Mouse (Mus musculus) Patski (cell line): ENCODE measurements at regions not wholly inside any gene's neighbourhood (a gene's known extent, or its start where the extent isn't known, plus 50 kb on each side); places are given as distances from the start of the nearest gene placed in this dataset.
"Not testable (repeated sequence)": the region's sequence is repeated elsewhere in the genome, so short reads cannot be mapped to it uniquely, and the experiment has no call there.

ENCODE experiments used
- ATAC-seq: fragments of 100-300 bp; one replicate; pipeline ENCODE4 v1.8.0; 2021
- CTCF ChIA-PET: fragments of 350-600 bp; sonication (Branson Sonifier 250); formaldehyde crosslinking; loops from one replicate; lab custom pipeline; 2022; ENCODE audit warnings: inconsistent platforms; lab: Charles Lee
- POLR2A ChIA-PET: fragments of 350-600 bp; sonication (Branson Sonifier 250); formaldehyde crosslinking; loops from one replicate; lab custom pipeline; 2022; ENCODE audit warnings: antibody characterized with exemption, inconsistent platforms; lab: Charles Lee
- DNase-seq: peaks from one replicate; pipeline ENCODE4 v3.0.0-alpha.2; 2011; ENCODE audit warnings: low read depth, low spot score
- H3K27me3 ChIP-seq: fragments of 371-371 bp; one replicate; pipeline ENCODE4 v1.5.1; 2021
- CTCF ChIP-seq: fragments of 100-300 bp; IDR thresholded peaks from one replicate; pipeline ENCODE4 v1.5.1; 2021
- in situ Hi-C: fragments of 300-500 bp; cut with MboI; formaldehyde crosslinking; loops from 3 replicates; pipeline ENCODE4 v1.11.1; 2018; ENCODE audit warnings: low pct_unique_long_range_greater_than_20kb, mixed read lengths

- ChIA-PET POLR2A (no interaction called here), CTCF (interaction anchor here (1.7 kb wide), 1 partner anchor 20 kb away, joined by 4 read pairs; no protein-coding TSS in a partner anchor)
- in situ Hi-C loops, result no loop called here
- no peak for ATAC-seq
- no peaks in the 10 kb centered on the region for H3K27me3 ChIP-seq
- DNase-seq, result no peak
- no peak for TF ChIP-seq CTCF
Observed at GRCm38 (mm10) chr8:31725430-31725829, 1703.1 kb upstream of the 5930422O12Rik start.

GRCm38 (mm10) chr8:31735610-31736009 is 1692.9 kb upstream of the 5930422O12Rik start:
- ATAC-seq (no peak), DNase-seq (no peak)
- TF ChIP-seq CTCF, result no peak
- ChIA-PET POLR2A (no interaction called here), CTCF (interaction anchor here (0.6 to 1.4 kb wide), 2 partner anchors 11 to 85 kb away, joined by 3 read pairs; no protein-coding TSS in a partner anchor)
- no peaks in the 10 kb centered on the region for H3K27me3 ChIP-seq
- in situ Hi-C loops, result no loop called here

- H3K27me3 ChIP-seq, in situ Hi-C loops, CTCF ChIA-PET, POLR2A ChIA-PET, DNase-seq, ATAC-seq: not testable (repeated sequence)
Observed at GRCm38 (mm10) chr8:31737314-31737713, 1691.2 kb upstream of the 5930422O12Rik start.

DNA sequence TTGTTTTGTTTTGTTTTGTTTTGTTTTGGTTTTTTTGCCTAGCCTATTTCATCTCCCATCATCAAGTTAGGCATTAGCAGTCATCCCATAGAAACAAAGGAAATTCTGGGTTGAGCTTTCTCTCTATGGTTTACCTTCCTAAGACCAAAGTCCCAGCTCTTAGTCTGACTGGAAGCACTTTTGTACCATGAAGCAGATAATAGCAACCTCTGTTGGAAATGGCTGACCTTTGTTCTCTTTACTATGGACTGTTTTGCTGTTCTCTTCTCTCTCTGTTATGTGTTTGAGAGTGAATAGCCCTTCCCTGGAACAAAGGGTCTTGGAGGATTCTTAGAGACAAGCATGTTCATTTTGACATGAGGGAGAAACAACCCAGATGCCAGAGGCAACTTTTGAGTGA is 1681.7 kb upstream of the 5930422O12Rik start:
- CTCF ChIA-PET, result interaction anchor here (0.7 kb wide), 2 partner anchors 11 to 272 kb away, joined by 3 read pairs; no protein-coding TSS in a partner anchor
- TF ChIP-seq CTCF, result no peak
- no peaks in the 10 kb centered on the region for H3K27me3 ChIP-seq
- in situ Hi-C loops, result no loop called here
- DNase-seq (no peak), ATAC-seq (no peak)
- POLR2A ChIA-PET, result interaction anchor here (1.1 kb wide), 1 partner anchor 256 kb away, joined by 3 read pairs; no protein-coding TSS in a partner anchor

DNA sequence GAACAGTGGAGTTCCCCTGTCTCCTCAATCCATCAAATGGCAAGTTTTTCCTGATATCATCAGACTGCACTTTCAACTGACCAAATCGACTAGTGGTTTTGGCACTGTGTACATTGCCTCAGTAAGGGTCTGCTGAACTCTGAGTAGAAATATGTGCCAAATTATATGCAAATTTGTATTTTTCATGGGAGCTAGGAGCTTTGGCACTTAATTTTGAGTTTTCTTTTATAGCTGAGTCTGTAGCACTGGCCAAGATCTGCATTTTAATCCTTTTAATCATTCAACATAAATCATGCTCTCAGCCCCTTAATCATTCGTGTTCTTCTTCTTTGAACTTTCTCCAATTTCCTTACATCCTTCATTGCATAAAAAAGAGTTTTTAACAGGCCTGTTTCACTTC is 1678.5 kb upstream of the 5930422O12Rik start:
- CTCF ChIA-PET, result no interaction called here
- no peak for ATAC-seq
- H3K27me3 ChIP-seq, result no peaks in the 10 kb centered on the region
- peak; percentile 69 for DNase-seq
- in situ Hi-C loops, result no loop called here
- POLR2A ChIA-PET, result interaction anchor here (0.5 kb wide), 1 partner anchor 227 kb away, joined by 4 read pairs; no protein-coding TSS in a partner anchor
- TF ChIP-seq CTCF, result no peak

DNA sequence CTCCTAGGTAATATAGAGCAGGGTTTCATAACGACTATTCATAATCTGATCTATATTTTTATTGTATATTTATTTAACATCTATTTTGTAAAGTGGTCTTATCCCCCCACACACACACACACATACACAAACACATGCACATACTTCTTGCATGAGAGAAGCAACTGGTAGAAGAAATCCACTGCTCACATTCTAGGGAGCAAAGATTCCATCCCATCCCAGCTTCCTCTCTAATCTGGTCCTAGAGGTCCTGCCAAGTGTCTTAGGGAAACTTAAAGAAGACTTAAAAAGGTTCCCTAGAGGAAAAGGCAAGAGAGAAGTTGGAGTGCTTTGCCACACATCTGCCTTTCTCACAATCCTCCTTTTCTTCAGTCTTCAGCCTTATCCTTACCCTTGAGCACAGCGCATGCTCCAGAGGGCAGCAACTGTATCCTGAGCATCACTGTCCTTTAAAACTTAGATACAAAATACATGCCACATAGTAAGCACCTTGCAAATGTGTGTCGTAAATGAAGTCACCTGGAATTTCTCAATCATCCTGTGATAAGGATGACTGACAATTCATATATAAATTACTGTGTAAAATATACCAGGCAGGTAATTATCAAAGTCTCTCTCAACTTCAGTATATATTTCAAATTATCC is 1677.9 kb upstream of the 5930422O12Rik start:
- ChIA-PET CTCF (no interaction called here), POLR2A (interaction anchor here (0.6 kb wide), 1 partner anchor 378 kb away, joined by 3 read pairs; no protein-coding TSS in a partner anchor)
- in situ Hi-C loops, result no loop called here
- peak; percentile 13 for DNase-seq
- no peak for TF ChIP-seq CTCF
- H3K27me3 ChIP-seq, result no peaks in the 10 kb centered on the region
- ATAC-seq, result no peak

GRCm38 (mm10) chr8:31755737-31756136 is 1672.8 kb upstream of the 5930422O12Rik start:
- POLR2A ChIA-PET, result no interaction called here
- TF ChIP-seq CTCF, result no peak
- no peaks in the 10 kb centered on the region for H3K27me3 ChIP-seq
- CTCF ChIA-PET, result no interaction called here
- DNase-seq (no peak), ATAC-seq (no peak)
- in situ Hi-C loops, result no loop called here

GRCm38 (mm10) chr8:31762091-31762490 is 1666.4 kb upstream of the 5930422O12Rik start:
- no peak for ATAC-seq
- ChIA-PET POLR2A (no interaction called here), CTCF (interaction anchor here (1.0 to 1.1 kb wide), 2 partner anchors 20 to 50 kb away, joined by 3 to 4 read pairs; no protein-coding TSS in a partner anchor)
- in situ Hi-C loops, result no loop called here
- DNase-seq, result no peak
- no peak for TF ChIP-seq CTCF
- H3K27me3 ChIP-seq, result no peaks in the 10 kb centered on the region
